Mouse (Mus musculus) liver, embryonic 13.5 days (tissue): ENCODE data around the gene Gm21190. TPM values are rescaled to one million over a fixed set of nuclear protein-coding genes. Genes with fewer than 3 reads are reported as not detected.
"Not testable (repeated sequence)": the region's sequence is repeated elsewhere in the genome, so short reads cannot be mapped to it uniquely, and the experiment has no call there.

Experiments
- ATAC-seq: fragments of 200-750 bp; cut with Nextera tagmentation; 2 replicates; pipeline ENCODE4 v1.8.0; 2017; ENCODE audit warnings: low read depth, mild to moderate bottlenecking, moderate number of reproducible peaks, moderate library complexity
- DNase-seq: peaks from one replicate; pipeline ENCODE4 v3.0.0; 2022
- H3K27ac ChIP-seq: fragments of 300-500 bp; sonication (generic); 2 replicates; pipeline ENCODE4 v1.5.1; 2015; ENCODE audit warnings: moderate library complexity, mild to moderate bottlenecking, inconsistent platforms
- H3K27me3 ChIP-seq: fragments of 300-500 bp; sonication (generic); 2 replicates; pipeline ENCODE4 v1.6.1; 2015; ENCODE audit warnings: mild to moderate bottlenecking, inconsistent platforms
- H3K36me3 ChIP-seq: fragments of 300-500 bp; sonication (generic); 2 replicates; pipeline ENCODE4 v1.6.1; 2015; ENCODE audit warnings: mild to moderate bottlenecking, inconsistent platforms
- H3K4me1 ChIP-seq: fragments of 300-500 bp; sonication (generic); replicated peaks from 2 replicates; pipeline ENCODE4 v1.6.1; 2015; ENCODE audit warnings: inconsistent platforms
- H3K4me2 ChIP-seq: fragments of 300-500 bp; sonication (generic); 2 replicates; pipeline ENCODE4 v1.6.1; 2015; ENCODE audit warnings: inconsistent platforms, mild to moderate bottlenecking, moderate library complexity
- H3K4me3 ChIP-seq: fragments of 300-500 bp; sonication (generic); replicated peaks from 2 replicates; pipeline ENCODE4 v1.5.1; 2015; ENCODE audit warnings: mild to moderate bottlenecking, inconsistent platforms
- H3K9ac ChIP-seq: fragments of 300-500 bp; sonication (generic); 2 replicates; pipeline ENCODE4 v1.6.1; 2015; ENCODE audit warnings: mild to moderate bottlenecking, inconsistent platforms
- H3K9me3 ChIP-seq: fragments of 300-500 bp; sonication (generic); replicated peaks from 2 replicates; pipeline ENCODE4 v1.6.1; 2016; ENCODE audit warnings: inconsistent platforms
- WGBS: fragments of 180-500 bp; shearing (Covaris S2); methylation state at CpG from one replicate; pipeline ENCODE4 v1.1.7; 2015; ENCODE audit not compliant: insufficient replicate concordance; 5-methylcytosine and 5-hydroxymethylcytosine counted together
- polyA plus RNA-seq: library from polyadenylated mRNA; unstranded; fragments of >200 nt; fragmentation: Nextera tagmentation; extraction: Ambion mirVana; gene quantifications from 2 replicates; pipeline ENCODE4 v1.2.1, GENCODE M21; 2015

Gm21190 gene
- polyA plus RNA-seq, 1 experiment from 2014 or later, result not detected

DNA sequence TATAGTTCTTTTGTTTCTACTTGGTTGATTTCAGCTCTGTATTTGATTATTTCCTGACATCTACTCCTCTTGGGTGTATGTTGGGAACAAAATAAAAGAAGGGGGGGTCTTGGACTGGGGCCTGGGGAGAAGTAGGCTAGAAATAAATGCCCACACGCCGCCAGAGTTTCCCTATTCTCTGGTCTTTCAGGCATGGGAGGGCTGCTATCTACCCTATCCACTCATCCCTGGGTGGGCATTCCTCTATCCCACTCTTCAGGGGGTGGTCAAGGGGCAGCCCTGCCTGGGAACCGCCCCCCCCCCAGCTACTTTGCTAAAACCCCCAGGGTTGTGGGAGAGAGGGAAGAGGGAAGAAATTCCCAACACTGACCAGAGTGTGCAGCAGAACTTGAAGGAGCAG, 16.8 kb downstream of the Gm21190 start:
- 46% methylated on average over 3 of the region's 3 CpGs for WGBS
- not testable (repeated sequence) for DNase-seq, H3K4me1 ChIP-seq, H3K27ac ChIP-seq, H3K27me3 ChIP-seq, H3K9ac ChIP-seq, H3K4me3 ChIP-seq, ATAC-seq, H3K4me2 ChIP-seq, H3K36me3 ChIP-seq, H3K9me3 ChIP-seq

DNA sequence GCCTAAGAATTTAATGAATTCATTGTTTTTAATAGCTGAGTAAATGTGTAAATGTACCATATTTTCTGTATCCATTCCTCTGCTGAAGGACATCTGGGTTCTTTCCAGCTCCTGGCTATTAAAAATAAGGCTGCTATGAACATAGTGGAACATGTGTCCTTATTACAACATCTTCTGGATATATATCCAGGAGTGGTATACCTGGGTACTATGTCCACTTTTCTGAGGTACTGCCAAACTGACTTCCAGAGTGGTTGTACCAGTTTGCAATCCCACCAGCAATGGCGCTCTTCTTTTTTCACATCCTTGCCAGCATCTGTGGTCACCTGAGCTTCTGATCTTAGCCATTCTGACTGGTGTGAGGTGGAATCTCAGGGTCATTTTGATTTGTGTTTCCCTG, 19.1 kb downstream of the Gm21190 start:
- not testable (repeated sequence) for H3K4me2 ChIP-seq, H3K9ac ChIP-seq, H3K27ac ChIP-seq, ATAC-seq, H3K9me3 ChIP-seq, H3K36me3 ChIP-seq, H3K4me3 ChIP-seq, H3K4me1 ChIP-seq, H3K27me3 ChIP-seq, DNase-seq
- WGBS, result 59% methylated on average over 1 of the region's 1 CpGs

DNA sequence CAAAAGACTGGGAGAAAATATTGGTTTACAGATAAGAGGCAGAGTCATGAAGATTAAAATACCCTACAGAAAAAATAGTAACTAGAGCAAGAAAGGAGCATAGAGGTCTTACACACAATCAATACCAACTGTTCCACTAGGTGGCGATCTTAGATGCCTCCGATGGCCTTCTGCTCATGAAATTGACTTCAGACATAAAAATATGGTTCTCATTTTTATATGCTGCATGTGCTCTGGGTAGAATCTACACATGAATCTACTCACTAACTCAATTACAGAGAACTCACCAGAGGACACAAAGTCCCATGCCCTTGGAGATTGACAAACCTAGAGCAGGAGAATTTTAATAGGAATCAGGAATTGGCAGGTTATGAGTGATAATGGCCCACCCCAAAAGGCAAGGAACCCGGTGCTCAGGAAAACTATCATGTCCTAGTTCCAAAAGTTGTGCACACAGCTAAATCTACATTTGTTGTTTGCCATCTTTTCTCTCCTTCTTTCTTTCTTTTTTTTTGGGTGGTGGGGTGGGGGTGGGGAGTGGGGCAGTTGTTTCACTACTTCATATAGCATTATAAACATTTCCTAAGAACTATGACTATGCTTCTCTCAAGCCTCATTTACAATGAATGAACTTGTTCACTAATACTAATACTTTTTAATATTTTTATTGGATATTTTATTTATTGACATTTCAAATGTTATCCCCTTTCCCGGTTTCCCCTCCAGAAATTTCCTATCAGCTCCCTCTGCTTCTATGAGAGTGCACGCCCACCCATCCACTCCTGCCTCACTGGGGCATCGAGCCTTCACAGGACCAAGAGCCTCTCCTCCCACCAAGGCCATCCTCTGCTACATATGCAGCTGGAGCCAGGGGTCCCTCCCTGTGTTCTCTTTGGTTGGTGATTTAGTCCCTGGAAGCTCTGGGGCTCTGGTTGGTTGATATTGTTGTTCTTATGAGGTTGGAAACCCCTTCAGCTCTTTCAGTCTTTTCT, 20.3 kb downstream of the Gm21190 start:
- not testable (repeated sequence) for H3K4me2 ChIP-seq, H3K4me3 ChIP-seq, H3K36me3 ChIP-seq, DNase-seq, H3K9ac ChIP-seq, H3K27me3 ChIP-seq, H3K27ac ChIP-seq, ATAC-seq, H3K4me1 ChIP-seq, H3K9me3 ChIP-seq
- WGBS, result 51% methylated on average over 6 of the region's 6 CpGs

DNA sequence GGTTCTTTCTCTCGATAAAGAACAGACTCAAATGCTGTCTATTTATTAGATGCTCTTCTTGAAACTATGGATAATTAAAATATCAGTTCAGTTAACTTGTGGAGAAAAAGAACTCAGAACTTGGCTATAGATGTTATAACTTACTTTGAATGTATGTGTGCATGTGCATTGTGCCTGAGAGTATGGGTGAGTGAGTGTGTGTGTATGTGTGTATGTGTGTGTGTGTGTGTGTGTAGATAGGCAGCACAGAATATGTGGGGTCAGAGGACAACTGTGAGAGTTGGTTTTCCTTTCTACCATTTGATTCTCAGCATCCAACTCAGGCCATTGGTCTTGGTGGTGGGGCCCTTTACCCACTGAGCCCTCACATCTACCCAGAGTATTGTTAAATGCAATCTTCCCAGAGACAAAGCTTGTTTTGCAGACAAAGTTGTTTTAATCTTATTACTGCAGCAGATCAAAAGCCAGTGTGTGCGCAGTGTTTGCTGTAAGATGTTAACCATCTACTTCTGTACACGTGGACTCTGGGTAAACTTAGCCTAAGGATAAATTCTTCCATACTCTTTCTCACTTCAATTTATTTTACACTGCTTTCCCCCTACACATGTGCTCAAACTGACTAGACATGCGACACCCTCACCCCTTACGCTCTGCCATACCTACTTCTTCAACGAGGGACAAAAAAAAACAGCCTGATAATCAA, 21.1 kb downstream of the Gm21190 start:
- 50% methylated on average over 6 of the region's 6 CpGs for WGBS
- ATAC-seq, H3K4me1 ChIP-seq, H3K9me3 ChIP-seq, H3K36me3 ChIP-seq, H3K4me3 ChIP-seq, H3K4me2 ChIP-seq, DNase-seq, H3K27me3 ChIP-seq, H3K9ac ChIP-seq, H3K27ac ChIP-seq: not testable (repeated sequence)

DNA sequence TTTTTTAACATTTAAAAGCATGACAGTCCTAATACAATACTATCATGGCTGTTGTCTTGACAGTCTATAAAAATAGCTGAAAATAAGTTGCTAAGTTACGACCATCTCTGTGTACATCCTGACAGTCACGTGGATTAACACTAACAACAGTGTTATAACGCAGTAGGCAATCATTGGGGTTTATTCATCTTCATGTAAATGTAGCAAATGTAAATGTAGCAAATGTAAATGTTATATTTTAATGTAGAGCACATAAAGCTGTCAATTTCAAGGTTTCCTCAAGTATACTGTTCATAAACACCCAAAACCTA, 21.8 kb downstream of the Gm21190 start:
- Histone ChIP-seq H3K27ac (no peak overlapping the region), H3K36me3 (no peaks in the 10 kb centered on the region), H3K4me2 (no peak overlapping the region), H3K27me3 (no peaks in the 10 kb centered on the region), H3K9me3 (peaks cover 9% of the 10 kb centered on the region; the same call in 1 of the 2 replicates), H3K9ac (no peak overlapping the region), H3K4me3 (no peak overlapping the region), H3K4me1 (no peaks in the 10 kb centered on the region)
- WGBS, result 60% methylated on average over 3 of the region's 3 CpGs
- ATAC-seq, result no peak
- DNase-seq, result no peak

DNA sequence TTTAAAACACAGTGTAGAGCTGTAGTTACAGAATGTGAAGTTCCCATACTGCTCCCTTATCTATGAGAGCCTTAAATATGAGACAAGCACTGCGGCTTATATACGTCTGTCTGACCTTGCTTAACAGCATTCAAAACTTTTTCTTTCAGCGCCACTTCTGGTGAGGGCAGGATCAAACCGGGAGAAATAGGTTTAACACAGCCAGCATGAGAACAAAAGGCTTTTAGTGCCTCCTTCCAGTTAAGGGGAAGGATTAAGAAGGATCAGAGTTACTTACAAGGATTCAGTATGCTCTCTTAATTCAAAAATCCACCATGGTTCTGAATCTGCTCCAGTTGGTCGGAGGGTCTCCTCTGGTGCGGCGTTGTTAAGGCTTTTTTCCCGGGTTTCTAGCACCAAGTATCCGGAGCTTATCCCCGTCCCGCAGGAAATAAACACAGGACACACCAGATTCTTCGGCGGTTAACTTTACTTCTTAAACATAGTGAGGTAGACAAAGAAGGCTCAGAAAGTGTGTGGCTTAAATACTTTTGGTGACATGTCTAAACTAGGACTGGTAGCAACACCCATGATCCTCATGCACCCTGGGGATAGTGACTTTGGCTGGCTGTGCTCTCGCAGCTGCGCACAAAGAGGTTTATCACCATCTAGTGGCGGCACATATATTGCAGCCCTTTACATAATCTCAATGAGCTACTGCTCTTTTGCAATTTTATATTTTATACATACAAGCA, 22.3 kb downstream of the Gm21190 start:
- Histone ChIP-seq H3K9ac (no peak overlapping the region), H3K9me3 (peaks cover 7% of the 10 kb centered on the region; the same call in 1 of the 2 replicates), H3K27ac (no peak overlapping the region), H3K4me3 (no peak overlapping the region), H3K4me2 (no peak overlapping the region), H3K4me1 (no peaks in the 10 kb centered on the region), H3K36me3 (no peaks in the 10 kb centered on the region), H3K27me3 (no peaks in the 10 kb centered on the region)
- DNase-seq (peak; percentile 39), ATAC-seq (no peak)
- WGBS, result 35% methylated on average over 16 of the region's 16 CpGs

DNA sequence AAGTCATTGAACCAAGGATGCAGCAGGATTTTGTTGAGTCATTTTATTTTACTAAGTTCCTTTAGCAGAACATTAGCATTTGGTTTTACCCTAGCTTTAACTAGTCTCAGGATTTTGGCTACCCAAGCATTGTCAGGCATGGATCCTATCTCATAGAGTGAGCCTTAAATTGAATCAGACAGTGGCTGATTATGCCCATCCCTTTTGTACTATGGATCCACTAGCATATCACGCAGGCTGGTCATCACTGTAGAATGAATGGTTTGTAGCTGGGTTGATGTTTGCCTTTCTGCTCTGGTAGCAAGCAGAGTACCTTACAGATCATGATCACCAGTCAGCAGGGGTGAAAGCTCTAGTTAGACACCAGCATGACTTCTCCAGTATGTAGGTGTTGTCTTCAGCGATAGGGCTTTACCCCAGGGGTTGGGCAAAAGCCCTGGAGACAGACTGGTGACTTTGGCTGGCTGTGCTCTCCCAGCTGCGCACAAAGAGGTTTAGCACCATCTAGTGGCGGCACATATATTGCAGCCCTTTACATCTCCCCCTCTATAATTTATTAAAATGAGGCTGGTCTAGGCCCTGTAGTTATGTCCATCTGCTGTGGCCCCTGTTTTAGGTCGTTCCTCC, 30.1 kb downstream of the Gm21190 start:
- not testable (repeated sequence) for DNase-seq, H3K9ac ChIP-seq, H3K27me3 ChIP-seq, H3K4me3 ChIP-seq, H3K4me2 ChIP-seq, H3K4me1 ChIP-seq, H3K27ac ChIP-seq, H3K36me3 ChIP-seq
- WGBS, result 20% methylated on average over 5 of the region's 5 CpGs
- ATAC-seq, result peak; percentile 63; the same call in 1 of the 2 replicates
- H3K9me3 ChIP-seq, result peaks cover 10% of the 10 kb centered on the region

DNA sequence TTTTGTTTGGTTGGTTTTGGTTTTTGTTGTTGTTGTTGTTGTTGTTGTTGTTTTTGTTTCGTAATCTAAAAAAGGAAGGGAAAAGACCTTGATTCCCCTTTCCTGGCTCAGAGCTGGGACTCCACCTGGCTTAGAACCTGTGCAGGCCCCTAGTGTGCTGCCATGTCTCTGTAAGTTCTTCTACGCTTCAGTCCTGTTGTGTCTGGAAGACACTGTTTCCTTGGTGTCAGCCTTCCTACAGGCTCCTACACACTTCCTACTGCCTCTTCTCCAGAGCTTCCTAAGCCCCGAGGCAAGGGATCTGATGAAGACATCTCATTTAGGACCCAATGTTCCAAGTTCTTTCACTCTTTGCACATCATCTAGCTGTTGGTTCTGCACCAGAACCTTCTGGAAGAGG, 30.7 kb downstream of the Gm21190 start:
- H3K27ac ChIP-seq, ATAC-seq, H3K36me3 ChIP-seq, H3K27me3 ChIP-seq, H3K9ac ChIP-seq, DNase-seq, H3K4me1 ChIP-seq, H3K4me2 ChIP-seq, H3K4me3 ChIP-seq, H3K9me3 ChIP-seq: not testable (repeated sequence)
- WGBS, result 53% methylated on average over 3 of the region's 3 CpGs

DNA sequence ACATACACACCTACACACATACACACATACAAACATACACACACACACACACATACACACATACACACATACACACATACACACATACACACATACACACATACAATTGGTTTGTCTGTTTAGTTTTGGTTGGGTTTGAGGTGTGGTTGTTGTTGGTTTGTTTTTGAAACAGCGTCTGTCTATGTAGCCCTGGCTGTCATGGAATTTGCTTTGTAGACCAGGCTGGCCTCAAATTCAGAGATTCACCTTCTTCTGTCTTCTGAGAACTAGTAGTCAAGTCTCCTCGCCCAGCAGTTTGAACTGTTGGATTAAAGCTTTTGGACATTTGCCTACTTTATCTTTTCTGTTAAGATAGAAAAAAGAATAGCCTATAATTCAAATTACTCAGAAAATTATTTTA, 38.1 kb downstream of the Gm21190 start:
- not testable (repeated sequence) for H3K4me2 ChIP-seq, H3K27ac ChIP-seq, H3K9ac ChIP-seq, H3K27me3 ChIP-seq, H3K4me3 ChIP-seq, DNase-seq, H3K4me1 ChIP-seq, H3K9me3 ChIP-seq, ATAC-seq, H3K36me3 ChIP-seq
- 40% methylated on average over 2 of the region's 2 CpGs for WGBS

DNA sequence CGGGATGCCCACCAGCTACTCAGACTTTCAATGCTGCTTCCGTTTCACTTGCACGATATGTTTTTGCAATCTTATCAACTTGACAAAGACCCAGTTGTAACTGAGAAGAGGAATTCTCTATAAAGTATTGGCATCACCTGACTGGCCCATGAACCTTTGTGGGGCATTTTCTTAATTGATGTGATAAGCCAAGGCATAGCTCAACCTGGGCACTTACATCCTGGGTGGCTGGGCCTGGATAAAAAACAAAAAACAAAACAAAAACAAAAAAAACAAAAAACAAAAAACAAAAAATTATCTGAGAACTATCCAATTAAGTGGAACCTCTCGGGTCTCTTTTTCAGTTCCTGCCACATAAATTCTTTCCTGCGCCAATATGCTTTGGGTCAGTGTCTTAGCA, 40.3 kb downstream of the Gm21190 start:
- ATAC-seq, result no peak
- 70% methylated on average over 5 of the region's 5 CpGs for WGBS
- no peaks in the 10 kb centered on the region for H3K27me3 ChIP-seq

DNA sequence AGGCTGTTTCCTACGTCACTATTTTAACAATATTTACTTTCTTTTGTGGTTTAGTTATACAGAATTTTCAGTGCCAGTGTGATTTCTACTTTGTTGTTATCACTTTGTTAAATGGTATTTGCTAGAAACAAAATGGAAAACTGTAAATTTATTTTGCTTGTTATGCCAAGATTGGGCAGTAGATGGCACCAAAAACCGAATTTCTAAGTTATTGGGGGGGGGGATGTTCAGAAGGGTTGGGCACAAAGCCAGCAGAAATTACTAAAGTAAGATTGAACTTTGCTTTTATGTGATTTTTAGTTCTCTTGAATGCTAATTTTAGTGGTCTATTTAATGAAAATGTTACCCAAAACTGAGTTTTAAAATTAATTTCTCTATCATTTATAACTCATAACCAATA, 44.4 kb downstream of the Gm21190 start:
- H3K36me3 ChIP-seq, H3K4me1 ChIP-seq, H3K27ac ChIP-seq, H3K9me3 ChIP-seq, H3K4me2 ChIP-seq, ATAC-seq, H3K9ac ChIP-seq, H3K4me3 ChIP-seq, H3K27me3 ChIP-seq, DNase-seq: not testable (repeated sequence)
- WGBS, result 15% methylated on average over 2 of the region's 2 CpGs

More for the DNA sequence above, 40.3 kb downstream of the Gm21190 start:
- H3K4me1 ChIP-seq, result no peaks in the 10 kb centered on the region
- no peak for DNase-seq
- H3K27ac ChIP-seq, result no peak overlapping the region
- no peak overlapping the region for H3K4me3 ChIP-seq
- no peaks in the 10 kb centered on the region for H3K36me3 ChIP-seq
- no peak overlapping the region for H3K9ac ChIP-seq
- no peak overlapping the region for H3K4me2 ChIP-seq
- H3K9me3 ChIP-seq, result peaks cover 11% of the 10 kb centered on the region
